Mouse (Mus musculus) forebrain, postnatal 0 days (tissue): ENCODE data around the gene Kdm2b. TPM values are rescaled to one million over a fixed set of nuclear protein-coding genes. Genes with fewer than 3 reads are reported as not detected.
A peak's percentile ranks its signal among the peaks of the same experiment; 100 is the strongest.

Experiments
- ATAC-seq: fragments of 200-750 bp; cut with Nextera tagmentation; 2 replicates; pipeline ENCODE4 v1.8.0; 2017; ENCODE audit warnings: mild to moderate bottlenecking, moderate library complexity
- DNase-seq: peaks from one replicate; pipeline ENCODE4 v3.0.0-alpha.2; 2015
- H3K27ac ChIP-seq: fragments of 300-500 bp; sonication (generic); 2 replicates; pipeline ENCODE4 v1.5.1; 2014; ENCODE audit warnings: low read depth, mild to moderate bottlenecking, antibody characterized with exemption, low read length, moderate library complexity, mixed read lengths
- H3K27me3 ChIP-seq: fragments of 300-500 bp; sonication (generic); 2 replicates; pipeline ENCODE4 v1.6.1; 2014; ENCODE audit warnings: mild to moderate bottlenecking, low read length, mixed read lengths; ENCODE audit not compliant: insufficient read depth
- H3K36me3 ChIP-seq: fragments of 300-500 bp; sonication (generic); 2 replicates; pipeline ENCODE4 v1.6.1; 2014; ENCODE audit warnings: mild to moderate bottlenecking, moderate library complexity; ENCODE audit not compliant: insufficient read depth
- H3K4me1 ChIP-seq: fragments of 300-500 bp; sonication (generic); 2 replicates; pipeline ENCODE4 v1.6.1; 2014; ENCODE audit warnings: antibody characterized with exemption; ENCODE audit not compliant: insufficient read depth
- H3K4me2 ChIP-seq: fragments of 300-500 bp; sonication (generic); 2 replicates; pipeline ENCODE4 v1.6.1; 2014; ENCODE audit warnings: low read depth, mild to moderate bottlenecking, moderate library complexity
- H3K4me3 ChIP-seq: fragments of 300-500 bp; sonication (generic); 2 replicates; pipeline ENCODE4 v1.5.1; 2014; ENCODE audit warnings: low read depth, low read length, mixed read lengths
- H3K9ac ChIP-seq: fragments of 300-500 bp; sonication (generic); 2 replicates; pipeline ENCODE4 v1.6.1; 2014; ENCODE audit warnings: mild to moderate bottlenecking
- H3K9me3 ChIP-seq: fragments of 300-500 bp; sonication (generic); 2 replicates; pipeline ENCODE4 v1.6.1; 2016; ENCODE audit warnings: low read length
- CTCF ChIP-seq: sonication (generic); IDR thresholded peaks from 2 replicates; pipeline ENCODE4 v1.5.1; 2016; ENCODE audit warnings: antibody characterized with exemption, control low read depth, low read depth
- WGBS: fragments of 180-500 bp; shearing (Covaris S2); extraction: QIAGEN DNeasy Blood & Tissue Kit; methylation state at CpG from one replicate; pipeline ENCODE4 v1.1.7; 2014; 5-methylcytosine and 5-hydroxymethylcytosine counted together
- polyA plus RNA-seq: library from polyadenylated mRNA; unstranded; fragments of >200 nt; fragmentation: Nextera tagmentation; extraction: Ambion mirVana; gene quantifications from 2 replicates; pipeline ENCODE4 v1.2.1, GENCODE M21; 2015
- total RNA-seq: library from RNA; depleted of rRNA; stranded (reverse); fragments of >200 nt; gene quantifications from 2 replicates; pipeline ENCODE4 v1.2.3, GENCODE M21; 2014

Gene Kdm2b
- total and polyA plus RNA-seq, 2 experiments from 2014 or later = 91.7 to 127 TPM

DNA sequence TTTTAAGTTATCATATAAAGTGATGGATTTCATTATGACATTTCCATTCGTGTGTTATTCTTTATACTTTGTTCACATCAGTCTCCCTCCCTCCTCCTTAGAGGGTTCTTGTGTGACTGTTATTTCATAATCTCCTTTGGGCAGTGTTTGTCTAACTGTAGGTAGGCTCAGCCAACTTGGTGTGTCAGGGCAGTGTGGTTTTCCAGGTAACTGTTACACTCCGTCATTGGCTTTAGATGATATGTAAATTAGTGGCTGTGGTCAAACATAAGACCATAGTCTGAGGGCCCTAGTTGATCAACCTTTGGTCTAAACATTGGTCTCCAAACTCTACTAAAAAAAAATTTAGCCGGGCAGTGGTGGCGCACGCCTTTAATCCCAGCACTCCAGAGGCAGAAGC is 30.8 kb upstream of the Kdm2b start:
- no peak for ATAC-seq
- 0 out of 2 replicates have a peak overlapping the region, but pooled peaks have one; percentile 40 for H3K27ac ChIP-seq
- 87% methylated on average over 5 of the region's 5 CpGs for WGBS

DNA sequence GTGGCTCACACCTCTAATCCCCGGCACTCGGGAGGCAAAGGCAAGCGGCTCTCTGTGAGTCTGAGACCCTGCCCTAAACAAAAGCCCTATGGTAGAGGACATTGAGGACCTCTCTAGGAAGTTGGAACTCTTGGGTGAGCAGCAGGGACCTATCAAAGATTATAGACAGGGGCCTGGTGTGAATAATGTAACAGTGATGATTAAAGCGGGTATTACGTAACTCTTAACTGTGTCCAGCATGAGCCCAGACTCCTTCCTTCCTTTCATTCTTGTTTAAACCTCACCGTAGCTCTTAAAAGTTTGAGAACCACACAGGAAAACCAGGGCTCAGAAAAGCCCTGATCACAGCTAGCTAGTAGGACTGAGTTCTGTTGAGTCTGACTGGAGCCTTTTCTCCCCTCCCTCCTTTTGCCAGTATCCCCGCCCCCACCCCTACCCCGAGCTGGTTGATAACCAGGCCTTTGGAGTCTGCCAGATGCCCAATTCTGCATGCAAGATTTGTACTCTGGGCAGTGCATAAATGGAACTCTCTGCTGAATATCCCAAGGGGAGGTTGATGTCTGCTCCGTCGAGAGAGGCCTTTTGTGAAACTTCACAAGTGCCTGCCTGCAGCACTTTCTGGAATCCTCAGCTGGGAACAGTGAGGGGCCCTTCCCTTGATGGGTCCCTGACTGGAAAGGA is 29.9 kb upstream of the Kdm2b start:
- Histone ChIP-seq H3K4me3 (no peak overlapping the region), H3K9ac (no peak overlapping the region), H3K27me3 (no peaks in the 10 kb centered on the region), H3K9me3 (no peaks in the 10 kb centered on the region), H3K4me2 (no peak overlapping the region), H3K4me1 (peaks cover 6% of the 10 kb centered on the region; the same call in 1 of the 2 replicates), H3K27ac (peak overlapping the region; percentile 57), H3K36me3 (no peaks in the 10 kb centered on the region)
- WGBS = 28% methylated on average over 10 of the region's 10 CpGs
- TF ChIP-seq CTCF = no peak
- ATAC-seq (peak; percentile 57), DNase-seq (peak; percentile 56)

More for the DNA sequence above, 30.8 kb upstream of the Kdm2b start:
- no peaks in the 10 kb centered on the region for H3K9me3 ChIP-seq
- H3K4me3 ChIP-seq = no peak overlapping the region
- DNase-seq = no peak
- no peak for TF ChIP-seq CTCF
- H3K36me3 ChIP-seq = no peaks in the 10 kb centered on the region
- no peaks in the 10 kb centered on the region for H3K27me3 ChIP-seq
- H3K4me2 ChIP-seq = no peak overlapping the region
- no peak overlapping the region for H3K9ac ChIP-seq
- H3K4me1 ChIP-seq = peaks cover 4% of the 10 kb centered on the region; the same call in 1 of the 2 replicates

- TF ChIP-seq CTCF = no peak
- no peaks in the 10 kb centered on the region for H3K9me3 ChIP-seq
- peaks cover 9% of the 10 kb centered on the region; the same call in 1 of the 2 replicates for H3K4me1 ChIP-seq
- 94% methylated on average over 4 of the region's 4 CpGs for WGBS
- H3K4me3 ChIP-seq = no peak overlapping the region
- DNase-seq (no peak), ATAC-seq (no peak)
- H3K36me3 ChIP-seq = no peaks in the 10 kb centered on the region
- H3K4me2 ChIP-seq = no peak overlapping the region
- H3K27ac ChIP-seq = no peak overlapping the region
- no peaks in the 10 kb centered on the region for H3K27me3 ChIP-seq
- H3K9ac ChIP-seq = no peak overlapping the region
Measured at GRCm38 (mm10) chr5:123017504-123017903, 27.9 kb upstream of the Kdm2b start.

DNA sequence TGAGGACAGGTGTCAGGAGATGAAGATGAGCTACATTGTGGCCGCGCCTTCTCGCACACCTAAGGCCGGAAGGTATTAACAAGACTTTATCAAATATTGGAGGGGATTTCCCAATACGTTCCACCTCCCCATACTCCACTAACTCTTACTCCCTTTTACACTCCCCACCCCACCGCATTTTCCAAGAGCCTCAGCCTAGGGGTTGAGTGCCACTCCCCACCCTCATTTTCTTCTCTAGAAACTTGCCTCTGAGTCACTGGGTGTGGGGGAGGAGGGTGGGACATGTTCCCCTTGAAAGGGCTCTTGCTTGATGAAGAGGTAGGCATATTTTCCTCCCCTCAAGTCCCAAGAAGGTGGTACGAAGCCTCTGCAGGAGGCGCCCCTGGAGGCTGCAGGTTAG is 26.3 kb upstream of the Kdm2b start:
- no peak for ATAC-seq

GRCm38 (mm10) chr5:123014753-123015701 is 25.4 kb upstream of the Kdm2b start, which contains the start of gene Orai1:
Orai1 (plus strand) TSS chr5:123015074.
- DNase-seq (peak; percentile 96), ATAC-seq (peak; percentile 93)
- H3K27ac ChIP-seq = peak within 1 kb of the TSS; percentile 90
- no peaks in the 10 kb centered on the region for H3K27me3 ChIP-seq
- H3K4me2 ChIP-seq = peak within 1 kb of the TSS; percentile 73
- H3K4me3 ChIP-seq = peak within 1 kb of the TSS; percentile 72
- WGBS = 2% methylated on average over 85 of the region's 106 CpGs
- H3K9ac ChIP-seq = peak within 1 kb of the TSS; percentile 75
- H3K4me1 ChIP-seq = peaks cover 9% of the 10 kb centered on the region; the same call in 1 of the 2 replicates
- no peaks in the 10 kb centered on the region for H3K36me3 ChIP-seq
- peak; percentile 44 for TF ChIP-seq CTCF
- no peaks in the 10 kb centered on the region for H3K9me3 ChIP-seq

More for the DNA sequence above, 26.3 kb upstream of the Kdm2b start:
- 23% methylated on average over 8 of the region's 8 CpGs for WGBS
- TF ChIP-seq CTCF = 0 out of 2 replicates have a peak, but pooled peaks have one; percentile 7
- Histone ChIP-seq H3K27me3 (no peaks in the 10 kb centered on the region), H3K27ac (no peak overlapping the region), H3K4me3 (peak overlapping the region; percentile 72), H3K9ac (peak overlapping the region; percentile 75), H3K4me2 (peak overlapping the region; percentile 73), H3K9me3 (no peaks in the 10 kb centered on the region), H3K4me1 (peaks cover 9% of the 10 kb centered on the region; the same call in 1 of the 2 replicates), H3K36me3 (no peaks in the 10 kb centered on the region)
- DNase-seq = no peak

DNA sequence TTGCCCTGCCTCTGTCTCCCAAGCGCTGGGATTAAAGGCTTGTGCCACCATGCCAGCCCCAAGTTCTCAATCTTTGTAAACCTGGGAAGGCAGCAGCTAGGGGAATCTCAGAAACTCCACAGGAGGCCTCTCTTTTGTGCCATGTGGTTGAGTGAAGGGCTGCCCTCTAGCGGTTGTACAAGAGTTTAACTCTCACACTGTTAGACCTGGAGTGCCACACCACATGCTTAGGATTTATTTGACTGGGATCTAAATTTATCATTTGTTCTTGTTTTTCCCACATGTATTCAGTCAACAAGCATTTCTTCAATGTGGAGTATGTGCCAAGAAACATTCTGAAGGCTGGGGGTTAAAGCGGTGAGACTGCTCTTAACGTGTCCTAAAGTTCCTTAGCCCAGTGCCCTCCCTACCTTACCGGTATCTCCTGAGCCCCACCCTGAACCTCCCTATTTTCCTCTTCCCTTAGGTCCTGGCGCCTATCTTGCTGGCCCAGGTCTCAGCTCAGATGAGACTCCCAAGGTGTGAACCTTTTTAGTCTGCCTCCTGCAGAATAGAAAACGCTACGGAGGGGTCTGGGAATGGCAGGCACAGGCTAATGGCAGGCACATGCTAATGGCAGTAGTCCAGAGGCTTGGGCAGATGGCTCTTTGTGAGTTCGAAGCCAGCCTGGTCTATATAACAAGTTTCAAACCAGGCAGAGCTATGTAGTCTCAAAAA is 24.1 kb upstream of the Kdm2b start:
- 45% methylated on average over 9 of the region's 9 CpGs for WGBS
- peak; percentile 86 for DNase-seq
- ATAC-seq = peak; percentile 49
- peak; percentile 83 for TF ChIP-seq CTCF
- H3K9ac ChIP-seq = no peak overlapping the region
- no peaks in the 10 kb centered on the region for H3K27me3 ChIP-seq
- H3K4me2 ChIP-seq = no peak overlapping the region
- peak overlapping the region; percentile 90; the same call in 1 of the 2 replicates for H3K27ac ChIP-seq
- H3K4me1 ChIP-seq = peaks cover 9% of the 10 kb centered on the region; the same call in 1 of the 2 replicates
- H3K36me3 ChIP-seq = no peaks in the 10 kb centered on the region
- no peak overlapping the region for H3K4me3 ChIP-seq
- H3K9me3 ChIP-seq = no peaks in the 10 kb centered on the region
